Mouse (Mus musculus): ENCODE measurements around the gene Mtnr1a.

GRCm38 (mm10) chr8:45117588-45117987 is 48.7 kb downstream of the Mtnr1a start:
- no peak for TF ChIP-seq MAX (IDR thresholded peaks at IDR 0.05; ENCODE audit: low read depth)
- TF ChIP-seq E2F4 (IDR thresholded peaks at IDR 0.05; ENCODE audit: insufficient read depth), result no peak
- TF ChIP-seq POLR2A (IDR thresholded peaks at IDR 0.05; ENCODE audit: insufficient read length, low read depth), result no peak

All from myocyte (in vitro differentiated cells).